Mouse (Mus musculus) C2C12 (cell line): ENCODE results near the gene Gm21860. TPM values are rescaled to one million over a fixed set of nuclear protein-coding genes. Genes with fewer than 3 reads are reported as not detected.
"Not testable (repeated sequence)": the region's sequence is repeated elsewhere in the genome, so short reads cannot be mapped to it uniquely, and the experiment has no call there.

Experiments
- H3K27me3 ChIP-seq: one replicate; pipeline ENCODE4 v1.6.1; 2011; ENCODE audit not compliant: control insufficient read depth, insufficient read depth, insufficient read length
- H3K36me3 ChIP-seq: one replicate; pipeline ENCODE4 v1.6.1; 2011; ENCODE audit not compliant: control insufficient read depth, insufficient read depth
- H3K4me3 ChIP-seq: one replicate; pipeline ENCODE4 v1.5.1; 2011; ENCODE audit warnings: mild to moderate bottlenecking, control low read depth; ENCODE audit not compliant: poor library complexity, insufficient read depth, severe bottlenecking
- H3K79me2 ChIP-seq: one replicate; pipeline ENCODE4 v1.6.1; 2011; ENCODE audit not compliant: control insufficient read depth, insufficient read depth
- H3K79me3 ChIP-seq: one replicate; pipeline ENCODE4 v1.6.1; 2011; ENCODE audit warnings: low read depth, control low read depth
- H3ac ChIP-seq: one replicate; pipeline ENCODE3; 2011; ENCODE audit warnings: low read depth; ENCODE audit not compliant: control insufficient read depth, insufficient read length
- polyA plus RNA-seq: library from polyadenylated mRNA; unstranded; fragments of >200 nt; fragmentation: generic; extraction: Trizol; gene quantifications from one replicate; pipeline ENCODE4 v1.2.1, GENCODE M21; 2012; ENCODE audit warnings: missing spikeins

Gene Gm21860
- polyA plus RNA-seq, 1 experiment = not detected

- H3K79me3 ChIP-seq, H3K27me3 ChIP-seq, H3K4me3 ChIP-seq, H3K79me2 ChIP-seq, H3ac ChIP-seq: not testable (repeated sequence)
- H3K36me3 ChIP-seq = peaks cover 19% of the 10 kb centered on the region
Observed at GRCm38 (mm10) chrY:90733656-90734333, 20.8 kb downstream of the Gm21860 start.

- not testable (repeated sequence) for H3K4me3 ChIP-seq, H3K79me3 ChIP-seq, H3ac ChIP-seq, H3K27me3 ChIP-seq
- H3K36me3 ChIP-seq = peaks cover 11% of the 10 kb centered on the region
- peaks cover 20% of the 10 kb centered on the region for H3K79me2 ChIP-seq
Observed at GRCm38 (mm10) chrY:90732101-90732542, 22.5 kb downstream of the Gm21860 start.

- not testable (repeated sequence) for H3K4me3 ChIP-seq, H3K27me3 ChIP-seq, H3K79me3 ChIP-seq, H3ac ChIP-seq
- Histone ChIP-seq H3K79me2 (peaks cover 25% of the 10 kb centered on the region), H3K36me3 (peaks cover 11% of the 10 kb centered on the region)
Observed at GRCm38 (mm10) chrY:90731593-90731955, 23.0 kb downstream of the Gm21860 start.

- H3K79me3 ChIP-seq, H3ac ChIP-seq, H3K4me3 ChIP-seq, H3K27me3 ChIP-seq: not testable (repeated sequence)
- peaks cover 11% of the 10 kb centered on the region for H3K36me3 ChIP-seq
- H3K79me2 ChIP-seq = peaks cover 25% of the 10 kb centered on the region
Observed at GRCm38 (mm10) chrY:90730908-90731592, 23.6 kb downstream of the Gm21860 start.

- not testable (repeated sequence) for H3K4me3 ChIP-seq, H3ac ChIP-seq, H3K79me3 ChIP-seq, H3K27me3 ChIP-seq
- Histone ChIP-seq H3K79me2 (peaks cover 25% of the 10 kb centered on the region), H3K36me3 (peaks cover 11% of the 10 kb centered on the region)
Observed at GRCm38 (mm10) chrY:90729816-90730303, 24.8 kb downstream of the Gm21860 start.

- not testable (repeated sequence) for H3K27me3 ChIP-seq, H3K4me3 ChIP-seq, H3K79me3 ChIP-seq, H3ac ChIP-seq
- peaks cover 11% of the 10 kb centered on the region for H3K36me3 ChIP-seq
- H3K79me2 ChIP-seq = peaks cover 25% of the 10 kb centered on the region
Observed at GRCm38 (mm10) chrY:90728905-90729256, 25.7 kb downstream of the Gm21860 start.

GRCm38 (mm10) chrY:90728251-90728904, 26.2 kb downstream of the Gm21860 start:
- H3ac ChIP-seq, H3K4me3 ChIP-seq, H3K79me3 ChIP-seq, H3K27me3 ChIP-seq: not testable (repeated sequence)
- peaks cover 30% of the 10 kb centered on the region for H3K79me2 ChIP-seq
- peaks cover 11% of the 10 kb centered on the region for H3K36me3 ChIP-seq

- not testable (repeated sequence) for H3K79me3 ChIP-seq, H3K36me3 ChIP-seq, H3ac ChIP-seq, H3K4me3 ChIP-seq, H3K27me3 ChIP-seq
- H3K79me2 ChIP-seq = peaks cover 29% of the 10 kb centered on the region
Observed at GRCm38 (mm10) chrY:90727121-90727908, 27.3 kb downstream of the Gm21860 start.

GRCm38 (mm10) chrY:90725701-90726451, 28.7 kb downstream of the Gm21860 start:
- not testable (repeated sequence) for H3K36me3 ChIP-seq, H3K27me3 ChIP-seq, H3K4me3 ChIP-seq, H3K79me3 ChIP-seq, H3ac ChIP-seq
- H3K79me2 ChIP-seq = peaks cover 21% of the 10 kb centered on the region

- H3K27me3 ChIP-seq, H3K4me3 ChIP-seq, H3K79me3 ChIP-seq, H3K36me3 ChIP-seq, H3ac ChIP-seq: not testable (repeated sequence)
- peaks cover 21% of the 10 kb centered on the region for H3K79me2 ChIP-seq
Observed at GRCm38 (mm10) chrY:90725166-90725565, 29.5 kb downstream of the Gm21860 start.
